Mouse (Mus musculus): ENCODE results near the gene Defa26. TPM values are rescaled to one million over a fixed set of nuclear protein-coding genes. Genes with fewer than 3 reads are reported as not detected.
"Not testable (repeated sequence)": the region's sequence is repeated elsewhere in the genome, so short reads cannot be mapped to it uniquely, and the experiment has no call there.

Gene Defa26
- not detected in 2 replicates for polyA plus RNA-seq (2016; fragmentation: Nextera tagmentation; extraction: Ambion mirVana)

GRCm38 (mm10) chr8:21617883-21618282 is at the start of gene Defa26:
Gene Defa26 (plus strand): TSS chr8:21618183.
- H3K4me2 ChIP-seq (replicated peaks); ATAC-seq (ENCODE audit: insufficient number of reproducible peaks, insufficient read depth, low FRiP score, low TSS enrichment); H3K27me3 ChIP-seq; H3K9me3 ChIP-seq; H3K4me3 ChIP-seq; H3K9ac ChIP-seq; H3K36me3 ChIP-seq; H3K27ac ChIP-seq; H3K4me1 ChIP-seq: not testable (repeated sequence)
- no CpG with 5 or more reads among the region's 1 CpGs for WGBS

GRCm38 (mm10) chr8:21582706-21583105 is 35.3 kb upstream of the Defa26 start, which contains the start of gene Defa28:
Gene Defa28 (plus strand): TSS chr8:21583006.
- H3K9ac ChIP-seq; ATAC-seq (ENCODE audit: insufficient number of reproducible peaks, insufficient read depth, low FRiP score, low TSS enrichment); H3K4me1 ChIP-seq; H3K4me3 ChIP-seq; H3K4me2 ChIP-seq (replicated peaks); H3K27ac ChIP-seq; H3K9me3 ChIP-seq; H3K36me3 ChIP-seq; H3K27me3 ChIP-seq: not testable (repeated sequence)
- whole genome bisulfite sequencing: no CpG with 5 or more reads among the region's 1 CpGs

GRCm38 (mm10) chr8:21594408-21594807 is 23.6 kb upstream of the Defa26 start, which contains the start of gene Gm7861:
Gene Gm7861 (minus strand): TSS chr8:21594508.
- not testable (repeated sequence) for ATAC-seq (ENCODE audit: insufficient number of reproducible peaks, insufficient read depth, low FRiP score, low TSS enrichment); H3K27me3 ChIP-seq
- no CpG with 5 or more reads among the region's 1 CpGs for WGBS

GRCm38 (mm10) chr8:21655480-21655879 is 37.5 kb downstream of the Defa26 start, which contains the start of gene Defa17:
Gene Defa17 (plus strand): TSS chr8:21655780.
- H3K9me3 ChIP-seq; H3K4me1 ChIP-seq; ATAC-seq (ENCODE audit: insufficient number of reproducible peaks, insufficient read depth, low FRiP score, low TSS enrichment); H3K4me3 ChIP-seq; H3K4me2 ChIP-seq (replicated peaks); H3K27me3 ChIP-seq; H3K9ac ChIP-seq; H3K27ac ChIP-seq; H3K36me3 ChIP-seq: not testable (repeated sequence)
- WGBS: 100% methylated on average over 1 of the region's 2 CpGs

More at GRCm38 (mm10) chr8:21594408-21594807, 23.6 kb upstream of the Defa26 start, which contains the start of gene Gm7861:
- not testable (repeated sequence) for H3K9me3 ChIP-seq; H3K4me2 ChIP-seq (replicated peaks); H3K27ac ChIP-seq; H3K4me1 ChIP-seq; H3K9ac ChIP-seq; H3K4me3 ChIP-seq; H3K36me3 ChIP-seq

- ATAC-seq (ENCODE audit: insufficient number of reproducible peaks, insufficient read depth, low FRiP score, low TSS enrichment); H3K36me3 ChIP-seq; H3K4me1 ChIP-seq; H3K4me2 ChIP-seq (replicated peaks); H3K27ac ChIP-seq; H3K9me3 ChIP-seq; H3K27me3 ChIP-seq; H3K4me3 ChIP-seq; H3K9ac ChIP-seq: not testable (repeated sequence)
- whole genome bisulfite sequencing: 78% methylated on average over 1 of the region's 1 CpGs
Observed at GRCm38 (mm10) chr8:21665497-21665896, 47.5 kb downstream of the Defa26 start, which contains the start of gene Defa34. Gene Defa34 (plus strand): TSS chr8:21665797.

Other genes with a start within 250 kb of the Defa26 start
- not detected in 2 replicates for gene Defa2, start 239.7 kb upstream of the Defa26 start, polyA plus RNA-seq (2016; fragmentation: Nextera tagmentation; extraction: Ambion mirVana)
- not detected in 2 replicates for gene Defa33, start 226.4 kb upstream of the Defa26 start, polyA plus RNA-seq (2016; fragmentation: Nextera tagmentation; extraction: Ambion mirVana)
- not detected in 2 replicates for gene Defa36, start 190.8 kb upstream of the Defa26 start, polyA plus RNA-seq (2016; fragmentation: Nextera tagmentation; extraction: Ambion mirVana)
- gene Gm7849, start 161.6 kb upstream of the Defa26 start, polyA plus RNA-seq (2016; fragmentation: Nextera tagmentation; extraction: Ambion mirVana): not detected in 2 replicates
- gene Defa20, start 108.9 kb upstream of the Defa26 start, polyA plus RNA-seq (2016; fragmentation: Nextera tagmentation; extraction: Ambion mirVana): not detected in 2 replicates
- gene Defa32, start 89.2 kb upstream of the Defa26 start, polyA plus RNA-seq (2016; fragmentation: Nextera tagmentation; extraction: Ambion mirVana): not detected in 2 replicates
- gene Defa37, start 52.8 kb upstream of the Defa26 start, polyA plus RNA-seq (2016; fragmentation: Nextera tagmentation; extraction: Ambion mirVana): not detected in 2 replicates
- gene Defa28, start 35.2 kb upstream of the Defa26 start, polyA plus RNA-seq (2016; fragmentation: Nextera tagmentation; extraction: Ambion mirVana): not detected in 2 replicates
- gene Gm7861, start 23.7 kb upstream of the Defa26 start, polyA plus RNA-seq (2016; fragmentation: Nextera tagmentation; extraction: Ambion mirVana): not detected in 2 replicates
- not detected in 2 replicates for gene Defa17, start 37.6 kb downstream of the Defa26 start, polyA plus RNA-seq (2016; fragmentation: Nextera tagmentation; extraction: Ambion mirVana)
- gene Defa34, start 47.6 kb downstream of the Defa26 start, polyA plus RNA-seq (2016; fragmentation: Nextera tagmentation; extraction: Ambion mirVana): not detected in 2 replicates
- not detected in 2 replicates for gene AY761184, start 85.5 kb downstream of the Defa26 start, polyA plus RNA-seq (2016; fragmentation: Nextera tagmentation; extraction: Ambion mirVana)
- gene Defa24, start 116.3 kb downstream of the Defa26 start, polyA plus RNA-seq (2016; fragmentation: Nextera tagmentation; extraction: Ambion mirVana): not detected in 2 replicates
- gene Defb50, start 205.4 kb downstream of the Defa26 start, polyA plus RNA-seq (2016; fragmentation: Nextera tagmentation; extraction: Ambion mirVana): not detected in 2 replicates
- not detected in 2 replicates for gene Defb2, start 221.7 kb downstream of the Defa26 start, polyA plus RNA-seq (2016; fragmentation: Nextera tagmentation; extraction: Ambion mirVana)
- not detected in 2 replicates for gene Defb10, start 240.7 kb downstream of the Defa26 start, polyA plus RNA-seq (2016; fragmentation: Nextera tagmentation; extraction: Ambion mirVana)

All from embryonic facial prominence, embryonic 12.5 days (tissue).